Mouse (Mus musculus) cortical plate, adult 2 months (tissue): ENCODE measurements around the gene Esr1.

ENCODE experiments used
- CTCF ChIP-seq: fragments of 200-500 bp; IDR thresholded peaks from 2 replicates; pipeline ENCODE4 v1.5.1; 2011; ENCODE audit warnings: mild to moderate bottlenecking, control low read depth, low read length; ENCODE audit not compliant: insufficient read depth; ENCODE audit errors: extremely low read depth
- POLR2A ChIP-seq: fragments of 200-500 bp; IDR thresholded peaks from 2 replicates; pipeline ENCODE4 v1.6.1; 2011; ENCODE audit warnings: mild to moderate bottlenecking, low read length, control low read depth; ENCODE audit not compliant: insufficient read depth; ENCODE audit errors: extremely low read depth

DNA sequence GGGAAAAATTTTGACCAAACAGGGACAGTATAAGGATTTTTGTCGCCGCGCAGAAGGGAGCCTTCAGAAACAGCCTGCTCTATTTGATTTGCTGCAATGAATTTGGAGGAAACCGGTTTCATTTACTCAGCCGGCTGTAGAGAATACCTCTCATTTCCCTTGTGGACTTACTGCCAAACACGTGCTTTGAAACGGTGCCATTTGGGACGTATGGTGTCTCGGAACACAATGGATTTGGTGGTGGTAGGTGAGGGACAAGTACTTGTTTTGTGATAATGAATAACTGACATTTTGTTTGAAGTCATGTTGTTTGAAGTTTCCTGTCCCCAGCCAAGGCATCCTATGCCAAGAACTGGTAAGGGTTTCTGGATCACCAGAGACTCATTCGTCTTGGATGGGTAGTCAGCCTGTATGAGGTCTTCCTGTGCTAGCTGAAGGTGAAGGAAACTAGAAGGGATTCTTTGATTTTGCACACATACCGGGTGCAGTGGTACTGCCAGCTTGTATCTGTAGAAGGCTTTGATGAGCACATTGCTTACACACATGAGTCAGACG lies 72.4 kb downstream of the Esr1 start:
- no peak for TF ChIP-seq CTCF
- no peak for TF ChIP-seq POLR2A
